Mouse (Mus musculus): ENCODE results near the gene Mylk3. TPM values are rescaled to one million over a fixed set of nuclear protein-coding genes. Genes with fewer than 3 reads are reported as not detected.

The Mylk3 gene
- polyA plus RNA-seq, 1 experiment from 2014 or later: 2.4 TPM

- TF ChIP-seq CTCF (IDR thresholded peaks at IDR 0.05; ENCODE audit: low read depth): no peak
- DNase-seq (ENCODE audit: low spot score) (no peak), ATAC-seq (replicated peaks; ENCODE audit: low FRiP score, low read depth) (no peak)
- Histone ChIP-seq H3K4me2 (ENCODE audit: low read length) (no peak overlapping the region), H3K9ac (ENCODE audit: low read depth, low read length) (no peak overlapping the region), H3K9me3 (replicated peaks; ENCODE audit: low read length) (no peaks in the 10 kb centered on the region), H3K27me3 (ENCODE audit: insufficient read depth, low read length) (no peaks in the 10 kb centered on the region), H3K4me1 (replicated peaks; ENCODE audit: insufficient read depth, low read length) (no peaks in the 10 kb centered on the region), H3K4me3 (replicated peaks; ENCODE audit: low read depth, low read length) (no peak overlapping the region), H3K36me3 (ENCODE audit: insufficient read depth, low read length) (peaks cover 1% of the 10 kb centered on the region; the same call in 1 of the 2 replicates), H3K27ac (no peak overlapping the region)
- 83% methylated on average over 3 of the region's 3 CpGs for WGBS
These were observed 73.1 kb downstream of the Mylk3 start for GRCm38 (mm10) chr8:85313036-85313435.

- no peaks in the 10 kb centered on the region for H3K27me3 ChIP-seq (ENCODE audit: insufficient read depth, low read length)
- no peaks in the 10 kb centered on the region for H3K4me1 ChIP-seq (replicated peaks; ENCODE audit: insufficient read depth, low read length)
- peak; percentile 87 for TF ChIP-seq CTCF (IDR thresholded peaks at IDR 0.05; ENCODE audit: low read depth)
- DNase-seq (ENCODE audit: low spot score) (peak; percentile 71), ATAC-seq (replicated peaks; ENCODE audit: low FRiP score, low read depth) (no peak)
- no peaks in the 10 kb centered on the region for H3K9me3 ChIP-seq (replicated peaks; ENCODE audit: low read length)
- H3K4me3 ChIP-seq (replicated peaks; ENCODE audit: low read depth, low read length): no peak overlapping the region
- H3K36me3 ChIP-seq (ENCODE audit: insufficient read depth, low read length): peaks cover 10% of the 10 kb centered on the region; the same call in 1 of the 2 replicates
- H3K9ac ChIP-seq (ENCODE audit: low read depth, low read length): no peak overlapping the region
- no peak overlapping the region for H3K27ac ChIP-seq
- no peak overlapping the region for H3K4me2 ChIP-seq (ENCODE audit: low read length)
These were observed 74.4 kb downstream of the Mylk3 start for GRCm38 (mm10) chr8:85311743-85312142.

GRCm38 (mm10) chr8:85308564-85308963, 77.6 kb downstream of the Mylk3 start:
- Histone ChIP-seq H3K9ac (ENCODE audit: low read depth, low read length) (no peak overlapping the region), H3K4me2 (ENCODE audit: low read length) (no peak overlapping the region), H3K27ac (no peak overlapping the region), H3K4me3 (replicated peaks; ENCODE audit: low read depth, low read length) (no peak overlapping the region), H3K36me3 (ENCODE audit: insufficient read depth, low read length) (peaks cover 21% of the 10 kb centered on the region; the same call in 1 of the 2 replicates), H3K27me3 (ENCODE audit: insufficient read depth, low read length) (no peaks in the 10 kb centered on the region), H3K9me3 (replicated peaks; ENCODE audit: low read length) (no peaks in the 10 kb centered on the region), H3K4me1 (replicated peaks; ENCODE audit: insufficient read depth, low read length) (no peaks in the 10 kb centered on the region)
- no peak for ATAC-seq (replicated peaks; ENCODE audit: low FRiP score, low read depth)
- WGBS: 92% methylated on average over 2 of the region's 2 CpGs
- DNase-seq (ENCODE audit: low spot score): no peak
- TF ChIP-seq CTCF (IDR thresholded peaks at IDR 0.05; ENCODE audit: low read depth): no peak

- Histone ChIP-seq H3K4me1 (replicated peaks; ENCODE audit: insufficient read depth, low read length) (peaks cover 7% of the 10 kb centered on the region; the same call in 1 of the 2 replicates), H3K9ac (ENCODE audit: low read depth, low read length) (no peak overlapping the region), H3K27ac (no peak overlapping the region), H3K36me3 (ENCODE audit: insufficient read depth, low read length) (peaks cover 25% of the 10 kb centered on the region; the same call in 1 of the 2 replicates), H3K27me3 (ENCODE audit: insufficient read depth, low read length) (no peaks in the 10 kb centered on the region), H3K4me3 (replicated peaks; ENCODE audit: low read depth, low read length) (no peak overlapping the region), H3K9me3 (replicated peaks; ENCODE audit: low read length) (no peaks in the 10 kb centered on the region), H3K4me2 (ENCODE audit: low read length) (no peak overlapping the region)
- DNase-seq (ENCODE audit: low spot score): no peak
- no peak for ATAC-seq (replicated peaks; ENCODE audit: low FRiP score, low read depth)
- 84% methylated on average over 5 of the region's 5 CpGs for WGBS
- no peak for TF ChIP-seq CTCF (IDR thresholded peaks at IDR 0.05; ENCODE audit: low read depth)
These were observed 82.6 kb downstream of the Mylk3 start for GRCm38 (mm10) chr8:85303531-85303930.

GRCm38 (mm10) chr8:85302931-85303330, 83.2 kb downstream of the Mylk3 start:
- TF ChIP-seq CTCF (IDR thresholded peaks at IDR 0.05; ENCODE audit: low read depth): no peak
- peaks cover 9% of the 10 kb centered on the region; the same call in 1 of the 2 replicates for H3K4me1 ChIP-seq (replicated peaks; ENCODE audit: insufficient read depth, low read length)
- no peaks in the 10 kb centered on the region for H3K27me3 ChIP-seq (ENCODE audit: insufficient read depth, low read length)
- no peak overlapping the region for H3K27ac ChIP-seq
- no peak overlapping the region for H3K4me2 ChIP-seq (ENCODE audit: low read length)
- H3K9me3 ChIP-seq (replicated peaks; ENCODE audit: low read length): no peaks in the 10 kb centered on the region
- no peak overlapping the region for H3K9ac ChIP-seq (ENCODE audit: low read depth, low read length)
- H3K36me3 ChIP-seq (ENCODE audit: insufficient read depth, low read length): peaks cover 23% of the 10 kb centered on the region; the same call in 1 of the 2 replicates
- WGBS: 80% methylated on average over 3 of the region's 3 CpGs
- no peak for ATAC-seq (replicated peaks; ENCODE audit: low FRiP score, low read depth)
- H3K4me3 ChIP-seq (replicated peaks; ENCODE audit: low read depth, low read length): no peak overlapping the region
- no peak for DNase-seq (ENCODE audit: low spot score)

GRCm38 (mm10) chr8:85301941-85302340, 84.2 kb downstream of the Mylk3 start:
- DNase-seq (ENCODE audit: low spot score): no peak
- no peak overlapping the region for H3K4me2 ChIP-seq (ENCODE audit: low read length)
- no peak overlapping the region for H3K9ac ChIP-seq (ENCODE audit: low read depth, low read length)
- ATAC-seq (replicated peaks; ENCODE audit: low FRiP score, low read depth): no peak
- H3K9me3 ChIP-seq (replicated peaks; ENCODE audit: low read length): no peaks in the 10 kb centered on the region
- peaks cover 15% of the 10 kb centered on the region; the same call in 1 of the 2 replicates for H3K36me3 ChIP-seq (ENCODE audit: insufficient read depth, low read length)
- no peak overlapping the region for H3K4me3 ChIP-seq (replicated peaks; ENCODE audit: low read depth, low read length)
- no peak for TF ChIP-seq CTCF (IDR thresholded peaks at IDR 0.05; ENCODE audit: low read depth)
- peaks cover 13% of the 10 kb centered on the region; the same call in 1 of the 2 replicates for H3K4me1 ChIP-seq (replicated peaks; ENCODE audit: insufficient read depth, low read length)
- H3K27me3 ChIP-seq (ENCODE audit: insufficient read depth, low read length): no peaks in the 10 kb centered on the region
- no peak overlapping the region for H3K27ac ChIP-seq
- 53% methylated on average over 1 of the region's 1 CpGs for WGBS
